Mouse (Mus musculus): Measurements from ENCODE around the gene Trim66. TPM values are rescaled to one million over a fixed set of nuclear protein-coding genes. Genes with fewer than 3 reads are reported as not detected.

Gene Trim66
- polyA plus RNA-seq, 1 experiment from 2014 or later, result not detected

DNA sequence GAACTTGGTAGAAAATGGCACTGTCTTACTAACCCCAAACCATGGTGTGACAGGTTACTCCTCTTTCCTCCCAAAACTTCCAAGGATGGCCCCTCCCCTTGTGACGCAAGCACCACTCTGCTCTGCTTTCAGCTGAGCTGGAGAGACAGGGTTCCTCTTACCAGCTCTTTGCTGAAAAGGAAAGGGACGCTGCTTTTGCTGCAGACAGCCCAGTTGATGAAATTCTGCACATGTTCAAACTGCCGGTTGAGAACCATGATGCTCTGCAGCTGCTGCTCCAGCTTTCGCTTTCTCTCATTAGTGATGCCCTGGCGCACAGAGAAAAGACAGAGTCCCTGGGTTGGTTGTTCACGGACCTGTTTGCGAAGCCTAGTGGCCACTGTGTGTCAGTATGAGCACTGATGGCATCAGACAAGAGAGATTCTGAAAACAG, 27.2 kb downstream of the Trim66 start:
- ATAC-seq (replicated peaks; ENCODE audit: low FRiP score), result peak; percentile 66
- no peaks in the 10 kb centered on the region for H3K9me3 ChIP-seq (replicated peaks)
- no peak overlapping the region for H3K4me3 ChIP-seq (replicated peaks)
- no peaks in the 10 kb centered on the region for H3K36me3 ChIP-seq
- 22% methylated on average over 7 of the region's 7 CpGs for WGBS
- H3K27me3 ChIP-seq, result no peaks in the 10 kb centered on the region
- no peak overlapping the region for H3K9ac ChIP-seq
- H3K27ac ChIP-seq, result no peak overlapping the region
- H3K4me1 ChIP-seq, result no peaks in the 10 kb centered on the region
- H3K4me2 ChIP-seq, result peak overlapping the region; percentile 44

- Histone ChIP-seq H3K4me1 (no peaks in the 10 kb centered on the region), H3K4me3 (replicated peaks) (no peak overlapping the region), H3K27me3 (no peaks in the 10 kb centered on the region), H3K9ac (no peak overlapping the region), H3K36me3 (no peaks in the 10 kb centered on the region), H3K27ac (no peak overlapping the region), H3K9me3 (replicated peaks) (no peaks in the 10 kb centered on the region), H3K4me2 (no peak overlapping the region)
- no peak for ATAC-seq (replicated peaks; ENCODE audit: low FRiP score)
- 52% methylated on average over 3 of the region's 3 CpGs for WGBS
These were observed 30.0 kb downstream of the Trim66 start for GRCm38 (mm10) chr7:109477926-109478325.

GRCm38 (mm10) chr7:109470700-109471099, 37.2 kb downstream of the Trim66 start:
- 77% methylated on average over 4 of the region's 4 CpGs for whole genome bisulfite sequencing
- H3K4me2 ChIP-seq, result no peak overlapping the region
- no peaks in the 10 kb centered on the region for H3K36me3 ChIP-seq
- H3K4me1 ChIP-seq, result peaks cover 5% of the 10 kb centered on the region; the same call in 1 of the 2 replicates
- no peaks in the 10 kb centered on the region for H3K9me3 ChIP-seq (replicated peaks)
- H3K9ac ChIP-seq, result no peak overlapping the region
- H3K27ac ChIP-seq, result no peak overlapping the region
- no peak overlapping the region for H3K4me3 ChIP-seq (replicated peaks)
- no peak for ATAC-seq (replicated peaks; ENCODE audit: low FRiP score)
- H3K27me3 ChIP-seq, result no peaks in the 10 kb centered on the region

DNA sequence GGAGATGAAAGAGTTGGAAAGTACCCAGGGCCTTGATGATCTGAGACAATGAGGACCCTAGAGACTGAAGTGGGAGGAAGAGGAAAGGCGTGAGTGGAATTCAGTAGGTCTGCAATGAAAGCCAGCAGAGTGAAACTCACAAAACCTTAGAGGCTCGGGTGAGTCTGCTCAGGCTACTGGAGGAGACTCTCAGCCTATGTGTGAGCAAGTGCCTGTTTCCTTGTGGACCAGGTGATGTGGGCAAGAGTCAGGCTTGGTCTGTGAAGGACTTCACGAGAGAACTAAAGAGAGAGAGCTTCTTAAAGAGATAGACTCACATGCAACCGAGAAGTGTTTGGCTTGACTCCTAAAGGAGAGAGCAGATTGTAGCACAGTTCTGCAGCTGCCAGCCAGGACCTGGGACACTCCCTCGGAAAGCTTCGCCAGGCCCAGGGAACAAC, 39.7 kb downstream of the Trim66 start:
- H3K9ac ChIP-seq, result no peak overlapping the region
- WGBS, result 21% methylated on average over 6 of the region's 6 CpGs
- H3K27me3 ChIP-seq, result no peaks in the 10 kb centered on the region
- H3K9me3 ChIP-seq (replicated peaks), result no peaks in the 10 kb centered on the region
- ATAC-seq (replicated peaks; ENCODE audit: low FRiP score), result no peak
- H3K36me3 ChIP-seq, result no peaks in the 10 kb centered on the region
- H3K4me1 ChIP-seq, result peaks cover 5% of the 10 kb centered on the region; the same call in 1 of the 2 replicates
- no peak overlapping the region for H3K4me3 ChIP-seq (replicated peaks)
- H3K4me2 ChIP-seq, result no peak overlapping the region
- H3K27ac ChIP-seq, result no peak overlapping the region

DNA sequence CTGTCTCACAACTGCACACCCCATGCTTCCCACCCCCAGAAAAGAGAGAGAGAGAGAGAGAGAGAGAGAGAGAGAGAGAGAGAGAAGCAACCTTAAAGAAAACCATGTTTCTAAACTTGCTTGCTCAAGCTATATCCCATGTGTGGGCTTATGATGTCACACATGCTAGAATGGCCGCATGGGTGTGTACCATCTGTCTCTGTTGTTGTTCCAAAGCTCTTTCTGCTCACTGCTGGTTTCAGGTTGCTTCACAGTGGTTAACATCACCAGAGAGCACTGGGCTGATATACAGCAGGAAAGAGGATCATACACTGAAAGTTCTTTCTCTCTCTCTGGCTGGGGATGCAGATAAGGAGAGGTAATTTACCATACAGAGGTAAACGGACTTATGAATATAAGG, 40.3 kb downstream of the Trim66 start:
- H3K36me3 ChIP-seq, result no peaks in the 10 kb centered on the region
- no peaks in the 10 kb centered on the region for H3K27me3 ChIP-seq
- ATAC-seq (replicated peaks; ENCODE audit: low FRiP score), result peak; percentile 40; the same call in 1 of the 2 replicates
- peaks cover 5% of the 10 kb centered on the region; the same call in 1 of the 2 replicates for H3K4me1 ChIP-seq
- no peaks in the 10 kb centered on the region for H3K9me3 ChIP-seq (replicated peaks)
- no peak overlapping the region for H3K4me3 ChIP-seq (replicated peaks)
- H3K4me2 ChIP-seq, result no peak overlapping the region
- H3K27ac ChIP-seq, result no peak overlapping the region
- WGBS, result 38% methylated on average over 2 of the region's 2 CpGs
- H3K9ac ChIP-seq, result no peak overlapping the region

DNA sequence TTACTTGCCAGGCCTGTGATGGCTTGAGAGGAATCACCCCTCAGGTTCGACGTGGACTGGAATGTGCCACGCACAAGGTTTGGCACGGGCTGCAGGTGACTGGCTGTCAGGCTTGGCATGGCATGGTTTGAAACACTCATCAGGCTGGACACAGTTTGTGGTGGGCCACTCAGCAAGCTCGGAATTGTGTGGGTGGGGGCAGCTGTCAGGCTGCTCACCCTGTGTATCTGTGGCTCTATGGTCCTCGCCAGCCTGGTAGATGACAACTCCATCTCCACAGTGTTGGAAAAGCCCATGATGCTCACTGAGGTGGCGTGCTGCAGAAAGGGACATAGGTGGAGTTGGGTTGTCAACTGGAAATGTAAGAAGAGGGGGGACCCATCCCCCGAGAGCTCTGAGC, 47.2 kb downstream of the Trim66 start:
- H3K4me3 ChIP-seq (replicated peaks), result no peak overlapping the region
- H3K9ac ChIP-seq, result no peak overlapping the region
- no peak overlapping the region for H3K27ac ChIP-seq
- H3K36me3 ChIP-seq, result no peaks in the 10 kb centered on the region
- 88% methylated on average over 8 of the region's 8 CpGs for WGBS
- no peaks in the 10 kb centered on the region for H3K27me3 ChIP-seq
- H3K4me2 ChIP-seq, result no peak overlapping the region
- ATAC-seq (replicated peaks; ENCODE audit: low FRiP score), result no peak
- no peaks in the 10 kb centered on the region for H3K9me3 ChIP-seq (replicated peaks)
- H3K4me1 ChIP-seq, result no peaks in the 10 kb centered on the region

- no peaks in the 10 kb centered on the region for H3K36me3 ChIP-seq
- no peak overlapping the region for H3K4me2 ChIP-seq
- no peaks in the 10 kb centered on the region for H3K4me1 ChIP-seq
- H3K9me3 ChIP-seq (replicated peaks), result no peaks in the 10 kb centered on the region
- ATAC-seq (replicated peaks; ENCODE audit: low FRiP score), result no peak
- H3K27ac ChIP-seq, result no peak overlapping the region
- H3K9ac ChIP-seq, result no peak overlapping the region
- 0 out of 2 replicates have a peak, but pooled peaks cover 2% of the 10 kb centered on the region for H3K27me3 ChIP-seq
- H3K4me3 ChIP-seq (replicated peaks), result no peak overlapping the region
- WGBS, result 58% methylated on average over 6 of the region's 6 CpGs
These were observed 51.4 kb downstream of the Trim66 start for GRCm38 (mm10) chr7:109456563-109456962.

GRCm38 (mm10) chr7:109455748-109456147, 52.2 kb downstream of the Trim66 start:
- Histone ChIP-seq H3K4me3 (replicated peaks) (no peak overlapping the region), H3K4me1 (no peaks in the 10 kb centered on the region), H3K4me2 (no peak overlapping the region), H3K36me3 (no peaks in the 10 kb centered on the region), H3K27me3 (0 out of 2 replicates have a peak, but pooled peaks cover 2% of the 10 kb centered on the region), H3K9me3 (replicated peaks) (no peaks in the 10 kb centered on the region), H3K27ac (no peak overlapping the region), H3K9ac (no peak overlapping the region)
- ATAC-seq (replicated peaks; ENCODE audit: low FRiP score), result no peak
- 68% methylated on average over 2 of the region's 2 CpGs for WGBS

GRCm38 (mm10) chr7:109454856-109455255, 53.1 kb downstream of the Trim66 start:
- Histone ChIP-seq H3K4me3 (replicated peaks) (no peak overlapping the region), H3K4me2 (no peak overlapping the region), H3K36me3 (no peaks in the 10 kb centered on the region), H3K9me3 (replicated peaks) (no peaks in the 10 kb centered on the region), H3K27me3 (0 out of 2 replicates have a peak, but pooled peaks cover 2% of the 10 kb centered on the region), H3K4me1 (no peaks in the 10 kb centered on the region), H3K9ac (no peak overlapping the region), H3K27ac (no peak overlapping the region)
- 84% methylated on average over 9 of the region's 9 CpGs for WGBS
- no peak for ATAC-seq (replicated peaks; ENCODE audit: low FRiP score)

DNA sequence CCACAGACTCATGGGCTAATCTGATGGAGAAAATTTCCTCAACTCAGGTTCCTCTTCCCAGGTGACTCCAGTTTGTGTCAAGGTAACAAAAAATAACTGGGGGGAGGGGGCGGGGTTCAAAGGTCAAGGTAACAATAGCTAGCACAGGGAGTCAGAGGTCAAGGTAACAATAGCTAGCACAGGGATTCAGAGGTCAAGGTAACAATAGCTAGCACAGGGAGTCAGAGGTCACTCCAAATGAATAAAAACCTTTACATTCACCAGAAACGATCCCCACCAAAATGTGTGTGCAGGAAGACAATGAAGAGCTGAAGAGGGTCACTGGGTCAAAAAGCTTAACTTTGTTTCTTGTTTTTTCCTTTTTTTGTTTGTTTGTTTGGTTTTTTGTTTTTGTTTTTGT, 59.9 kb downstream of the Trim66 start:
- Histone ChIP-seq H3K9ac (no peak overlapping the region), H3K4me2 (no peak overlapping the region), H3K27ac (no peak overlapping the region), H3K27me3 (0 out of 2 replicates have a peak, but pooled peaks cover 2% of the 10 kb centered on the region), H3K36me3 (no peaks in the 10 kb centered on the region), H3K4me1 (no peaks in the 10 kb centered on the region), H3K4me3 (replicated peaks) (no peak overlapping the region), H3K9me3 (replicated peaks) (no peaks in the 10 kb centered on the region)
- no peak for ATAC-seq (replicated peaks; ENCODE audit: low FRiP score)
- 68% methylated on average over 2 of the region's 2 CpGs for WGBS

DNA sequence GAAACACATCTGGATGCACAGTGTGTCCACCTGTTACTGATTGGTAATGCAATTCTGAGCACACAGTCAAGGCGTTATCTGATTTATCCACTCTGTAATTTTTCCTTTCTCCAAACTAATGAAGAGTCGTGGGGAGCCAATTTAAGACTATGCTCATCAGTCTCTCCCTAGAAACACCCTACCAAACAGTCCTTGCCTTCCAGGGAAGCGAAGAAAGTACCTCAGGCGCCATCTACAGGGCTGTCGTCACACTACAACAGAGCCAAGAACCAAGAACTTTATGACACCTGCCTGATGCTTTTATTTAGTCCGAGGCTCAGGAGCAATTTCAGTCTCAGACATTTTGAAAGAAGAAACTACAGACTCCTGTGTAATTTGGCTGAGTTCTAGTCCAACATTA, 62.9 kb downstream of the Trim66 start:
- Histone ChIP-seq H3K36me3 (no peaks in the 10 kb centered on the region), H3K4me2 (no peak overlapping the region), H3K27me3 (peaks cover 1% of the 10 kb centered on the region; the same call in 1 of the 2 replicates), H3K9me3 (replicated peaks) (no peaks in the 10 kb centered on the region), H3K9ac (no peak overlapping the region), H3K27ac (no peak overlapping the region), H3K4me1 (peaks cover under 1% of the 10 kb centered on the region; the same call in 1 of the 2 replicates), H3K4me3 (replicated peaks) (no peak overlapping the region)
- no peak for ATAC-seq (replicated peaks; ENCODE audit: low FRiP score)
- WGBS, result 10% methylated on average over 6 of the region's 6 CpGs

DNA sequence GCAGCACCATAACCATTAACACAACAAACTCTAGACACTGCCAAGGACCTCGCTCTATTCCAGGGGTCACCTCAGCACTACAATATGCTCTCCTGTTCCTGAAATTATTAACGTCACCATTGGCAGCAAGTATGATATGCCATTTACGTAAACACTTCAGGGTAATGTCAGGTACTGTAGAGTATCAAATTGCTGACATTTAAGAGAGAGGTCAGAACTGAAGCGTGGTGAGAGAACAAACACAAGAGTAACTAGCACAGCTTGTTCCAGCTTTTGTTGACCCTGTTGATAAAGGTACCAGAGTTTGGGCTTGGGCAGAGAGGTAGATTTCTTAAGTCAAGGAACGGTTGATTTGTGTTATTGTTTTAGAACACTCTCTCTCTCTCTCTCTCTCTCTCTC, 65.2 kb downstream of the Trim66 start:
- H3K36me3 ChIP-seq, result no peaks in the 10 kb centered on the region
- no peak overlapping the region for H3K27ac ChIP-seq
- WGBS, result 70% methylated on average over 5 of the region's 5 CpGs
- H3K4me3 ChIP-seq (replicated peaks), result no peak overlapping the region
- peaks cover 23% of the 10 kb centered on the region for H3K27me3 ChIP-seq
- ATAC-seq (replicated peaks; ENCODE audit: low FRiP score), result no peak
- H3K4me2 ChIP-seq, result no peak overlapping the region
- H3K9me3 ChIP-seq (replicated peaks), result no peaks in the 10 kb centered on the region
- H3K4me1 ChIP-seq, result peaks cover 18% of the 10 kb centered on the region
- H3K9ac ChIP-seq, result no peak overlapping the region

- no peak overlapping the region for H3K27ac ChIP-seq
- no peak overlapping the region for H3K9ac ChIP-seq
- H3K9me3 ChIP-seq (replicated peaks), result no peaks in the 10 kb centered on the region
- H3K4me3 ChIP-seq (replicated peaks), result no peak overlapping the region
- WGBS, result 90% methylated on average over 9 of the region's 9 CpGs
- no peaks in the 10 kb centered on the region for H3K36me3 ChIP-seq
- H3K4me1 ChIP-seq, result peaks cover 18% of the 10 kb centered on the region
- peaks cover 38% of the 10 kb centered on the region for H3K27me3 ChIP-seq
- no peak overlapping the region for H3K4me2 ChIP-seq
- no peak for ATAC-seq (replicated peaks; ENCODE audit: low FRiP score)
These were observed 67.2 kb downstream of the Trim66 start for GRCm38 (mm10) chr7:109440697-109441269.
